Mouse (Mus musculus) kidney, adult 2 months (tissue): ENCODE data around the gene Ttk.

ENCODE experiments used
- CTCF ChIP-seq: fragments of 200-500 bp; conservative IDR thresholded peaks from 2 replicates; pipeline ENCODE4 v1.5.1; 2011; ENCODE audit warnings: low read depth, mild to moderate bottlenecking, control low read depth, low read length, moderate library complexity, mixed read lengths; ENCODE audit not compliant: insufficient read depth, insufficient read length
- POLR2A ChIP-seq: fragments of 200-500 bp; IDR thresholded peaks from one replicate; pipeline ENCODE4 v1.6.1; 2011; ENCODE audit warnings: low read depth, low read length, control low read depth

DNA sequence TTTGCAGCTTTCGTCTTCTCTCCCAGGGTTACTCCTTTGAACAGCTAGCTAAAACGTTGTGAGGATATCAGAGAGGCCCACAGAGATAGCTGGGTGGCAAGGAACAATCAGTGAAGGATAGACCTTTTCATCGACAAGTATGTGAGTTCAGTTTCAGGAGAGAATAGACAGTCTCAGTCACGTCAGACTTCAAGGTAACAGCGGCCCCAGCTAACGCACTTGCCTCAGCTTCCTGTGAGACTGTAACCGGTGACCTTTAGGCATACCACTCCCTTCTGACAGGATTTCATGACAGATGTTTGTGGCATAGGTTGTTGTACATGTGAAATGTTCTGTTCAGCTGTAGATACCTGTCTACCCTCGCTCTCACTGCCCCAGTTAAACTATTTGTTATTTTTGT lies 58.6 kb downstream of the Ttk start:
- no peak for TF ChIP-seq CTCF
- TF ChIP-seq POLR2A: no peak
